Mouse (Mus musculus): Measurements from ENCODE around the gene Slc12a8. TPM values are rescaled to one million over a fixed set of nuclear protein-coding genes. Genes with fewer than 3 reads are reported as not detected.

The Slc12a8 gene
- total and polyA plus RNA-seq, 2 experiments from 2014 or later, result 0.42 to 1.0 TPM

DNA sequence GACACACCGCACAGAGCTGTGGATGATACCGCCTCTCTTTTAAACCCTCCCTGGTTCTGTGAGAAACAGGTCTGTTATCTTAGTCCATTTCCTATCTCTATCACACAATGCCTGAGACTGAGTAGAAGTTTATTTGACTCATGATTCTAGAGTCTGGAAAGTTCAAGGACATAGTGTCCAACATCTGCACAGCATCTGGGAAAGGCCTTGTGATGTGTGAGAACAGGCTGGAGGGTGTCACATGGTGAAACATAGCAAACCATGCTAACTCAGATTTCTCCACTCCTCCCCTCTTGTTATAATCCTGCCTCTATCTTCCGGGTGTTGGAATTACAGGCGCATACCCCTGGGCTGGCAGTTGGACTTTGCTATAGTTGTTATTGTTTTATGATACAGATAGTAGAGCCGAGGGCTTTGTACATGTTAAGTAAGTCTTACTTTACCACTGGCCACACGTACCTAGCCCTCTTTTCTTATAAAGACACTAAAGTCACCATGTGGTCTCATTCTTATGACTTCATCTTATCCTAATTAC lies 78.2 kb downstream of the Slc12a8 start:
- 0 out of 2 replicates have a peak, but pooled peaks have one; percentile 27 for TF ChIP-seq EP300 (IDR thresholded peaks at IDR 0.05; ENCODE audit: low read depth)
- TF ChIP-seq CTCF (IDR thresholded peaks at IDR 0.05; ENCODE audit: low read depth), result no peak
- H3K4me3 ChIP-seq (ENCODE audit: low read depth, low read length), result no peak overlapping the region
- H3K27ac ChIP-seq (ENCODE audit: low read depth), result peak overlapping the region; percentile 56
- no peak overlapping the region for H3K4me2 ChIP-seq (ENCODE audit: low read depth, low read length)
- H3K9ac ChIP-seq (replicated peaks; ENCODE audit: low read depth, low read length), result no peak overlapping the region
- ATAC-seq (ENCODE audit: insufficient read depth, low read depth) (peak; percentile 27; the same call in 1 of the 2 replicates), DNase-seq (ENCODE audit: low spot score) (no peak)
- peaks cover 33% of the 10 kb centered on the region for H3K4me1 ChIP-seq (ENCODE audit: control insufficient read depth, insufficient read depth)
- WGBS, result 76% methylated on average over 6 of the region's 6 CpGs
- no peaks in the 10 kb centered on the region for H3K36me3 ChIP-seq (replicated peaks; ENCODE audit: control insufficient read depth, insufficient read depth, low read length)
- no peaks in the 10 kb centered on the region for H3K9me3 ChIP-seq (replicated peaks; ENCODE audit: control insufficient read depth, low read length)
- no peaks in the 10 kb centered on the region for H3K27me3 ChIP-seq (ENCODE audit: control insufficient read depth, insufficient read depth, low read length)

- no peak for DNase-seq (ENCODE audit: low spot score)
- 87% methylated on average over 4 of the region's 4 CpGs for WGBS
- TF ChIP-seq EP300 (IDR thresholded peaks at IDR 0.05; ENCODE audit: low read depth), result no peak
- TF ChIP-seq CTCF (IDR thresholded peaks at IDR 0.05; ENCODE audit: low read depth), result no peak
- Histone ChIP-seq H3K27ac (ENCODE audit: low read depth) (no peak overlapping the region), H3K4me2 (ENCODE audit: low read depth, low read length) (no peak overlapping the region), H3K4me3 (ENCODE audit: low read depth, low read length) (no peak overlapping the region), H3K4me1 (ENCODE audit: control insufficient read depth, insufficient read depth) (peaks cover 33% of the 10 kb centered on the region), H3K9me3 (replicated peaks; ENCODE audit: control insufficient read depth, low read length) (no peaks in the 10 kb centered on the region), H3K27me3 (ENCODE audit: control insufficient read depth, insufficient read depth, low read length) (no peaks in the 10 kb centered on the region), H3K36me3 (replicated peaks; ENCODE audit: control insufficient read depth, insufficient read depth, low read length) (no peaks in the 10 kb centered on the region), H3K9ac (replicated peaks; ENCODE audit: low read depth, low read length) (no peak overlapping the region)
- ATAC-seq (ENCODE audit: insufficient read depth, low read depth), result no peak
Measured at GRCm38 (mm10) chr16:33596213-33596612, 79.1 kb downstream of the Slc12a8 start.

- no peak overlapping the region for H3K4me2 ChIP-seq (ENCODE audit: low read depth, low read length)
- TF ChIP-seq CTCF (IDR thresholded peaks at IDR 0.05; ENCODE audit: low read depth), result peak; percentile 35
- TF ChIP-seq EP300 (IDR thresholded peaks at IDR 0.05; ENCODE audit: low read depth), result no peak
- no peak overlapping the region for H3K9ac ChIP-seq (replicated peaks; ENCODE audit: low read depth, low read length)
- 24% methylated on average over 5 of the region's 5 CpGs for WGBS
- no peaks in the 10 kb centered on the region for H3K9me3 ChIP-seq (replicated peaks; ENCODE audit: control insufficient read depth, low read length)
- no peak overlapping the region for H3K4me3 ChIP-seq (ENCODE audit: low read depth, low read length)
- no peaks in the 10 kb centered on the region for H3K36me3 ChIP-seq (replicated peaks; ENCODE audit: control insufficient read depth, insufficient read depth, low read length)
- no peak for ATAC-seq (ENCODE audit: insufficient read depth, low read depth)
- no peaks in the 10 kb centered on the region for H3K27me3 ChIP-seq (ENCODE audit: control insufficient read depth, insufficient read depth, low read length)
- H3K27ac ChIP-seq (ENCODE audit: low read depth), result no peak overlapping the region
- peaks cover 6% of the 10 kb centered on the region; the same call in 1 of the 2 replicates for H3K4me1 ChIP-seq (ENCODE audit: control insufficient read depth, insufficient read depth)
- DNase-seq (ENCODE audit: low spot score), result no peak
Measured at GRCm38 (mm10) chr16:33600216-33600615, 83.1 kb downstream of the Slc12a8 start.

GRCm38 (mm10) chr16:33601299-33601698 lies 84.2 kb downstream of the Slc12a8 start:
- H3K4me2 ChIP-seq (ENCODE audit: low read depth, low read length), result no peak overlapping the region
- 91% methylated on average over 8 of the region's 8 CpGs for WGBS
- H3K4me3 ChIP-seq (ENCODE audit: low read depth, low read length), result no peak overlapping the region
- H3K9me3 ChIP-seq (replicated peaks; ENCODE audit: control insufficient read depth, low read length), result no peaks in the 10 kb centered on the region
- H3K36me3 ChIP-seq (replicated peaks; ENCODE audit: control insufficient read depth, insufficient read depth, low read length), result no peaks in the 10 kb centered on the region
- TF ChIP-seq EP300 (IDR thresholded peaks at IDR 0.05; ENCODE audit: low read depth) (no peak), CTCF (IDR thresholded peaks at IDR 0.05; ENCODE audit: low read depth) (no peak)
- DNase-seq (ENCODE audit: low spot score), result no peak
- H3K4me1 ChIP-seq (ENCODE audit: control insufficient read depth, insufficient read depth), result peaks cover 7% of the 10 kb centered on the region
- no peaks in the 10 kb centered on the region for H3K27me3 ChIP-seq (ENCODE audit: control insufficient read depth, insufficient read depth, low read length)
- no peak overlapping the region for H3K9ac ChIP-seq (replicated peaks; ENCODE audit: low read depth, low read length)
- H3K27ac ChIP-seq (ENCODE audit: low read depth), result no peak overlapping the region
- ATAC-seq (ENCODE audit: insufficient read depth, low read depth), result no peak

DNA sequence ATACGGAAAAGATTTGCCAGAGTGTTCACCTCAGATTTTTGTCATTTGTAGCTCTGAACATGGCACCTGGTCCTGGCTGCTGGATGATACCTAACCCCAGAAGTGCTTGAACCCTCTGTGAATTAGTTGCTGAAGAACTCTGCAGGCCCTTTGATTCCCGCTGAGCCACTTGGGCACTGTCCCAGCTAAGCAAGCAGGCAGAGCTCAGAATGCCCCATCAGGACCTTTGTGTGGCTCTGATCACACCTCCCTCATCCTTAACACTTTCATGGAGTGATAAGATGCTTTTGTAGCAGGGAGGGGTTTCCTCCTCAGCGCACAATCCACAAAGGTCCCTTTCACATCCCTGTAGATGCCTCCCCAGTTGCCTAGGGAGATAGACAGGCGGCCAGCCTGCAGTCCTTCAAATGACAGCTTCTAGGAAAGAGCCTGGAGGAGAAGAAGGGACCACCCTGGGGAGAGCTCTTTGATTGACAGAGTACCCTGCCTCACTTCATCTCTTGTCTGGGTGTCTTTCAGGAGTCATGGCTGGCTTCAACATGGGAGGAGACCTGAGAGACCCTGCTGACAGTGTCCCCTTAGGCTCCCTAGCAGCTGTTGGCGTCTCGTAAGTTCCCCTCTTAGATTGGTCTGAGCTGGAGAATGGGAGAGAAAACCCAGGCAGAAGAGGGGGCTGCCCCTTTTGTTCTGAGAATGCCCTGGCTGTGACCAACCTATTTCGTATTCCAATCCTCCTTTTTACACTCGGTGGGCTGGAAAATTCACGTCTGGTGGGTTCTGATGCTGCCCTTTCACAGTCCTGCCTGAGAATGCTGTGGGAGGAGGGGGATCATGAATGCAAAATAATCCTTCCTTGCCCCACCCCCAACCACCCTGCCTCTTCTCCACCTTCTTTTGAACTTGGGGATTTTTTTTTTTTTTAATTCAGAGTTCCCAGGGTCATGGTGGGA lies 88.8 kb downstream of the Slc12a8 start:
- TF ChIP-seq EP300 (IDR thresholded peaks at IDR 0.05; ENCODE audit: low read depth) (no peak), CTCF (IDR thresholded peaks at IDR 0.05; ENCODE audit: low read depth) (no peak)
- Histone ChIP-seq H3K9me3 (replicated peaks; ENCODE audit: control insufficient read depth, low read length) (no peaks in the 10 kb centered on the region), H3K4me1 (ENCODE audit: control insufficient read depth, insufficient read depth) (peaks cover 19% of the 10 kb centered on the region), H3K4me2 (ENCODE audit: low read depth, low read length) (0 out of 2 replicates have a peak overlapping the region, but pooled peaks have one; percentile 11), H3K9ac (replicated peaks; ENCODE audit: low read depth, low read length) (0 out of 2 replicates have a peak overlapping the region, but pooled peaks have one; percentile 14), H3K4me3 (ENCODE audit: low read depth, low read length) (no peak overlapping the region), H3K27me3 (ENCODE audit: control insufficient read depth, insufficient read depth, low read length) (no peaks in the 10 kb centered on the region), H3K27ac (ENCODE audit: low read depth) (peak overlapping the region; percentile 96), H3K36me3 (replicated peaks; ENCODE audit: control insufficient read depth, insufficient read depth, low read length) (no peaks in the 10 kb centered on the region)
- no peak for DNase-seq (ENCODE audit: low spot score)
- ATAC-seq (ENCODE audit: insufficient read depth, low read depth), result no peak
- WGBS, result 53% methylated on average over 9 of the region's 9 CpGs

Measured in heart, postnatal 0 days (tissue).